Comparison of ENCODE assay signal across 8 mouse cellular contexts in the genomic region with DNA sequence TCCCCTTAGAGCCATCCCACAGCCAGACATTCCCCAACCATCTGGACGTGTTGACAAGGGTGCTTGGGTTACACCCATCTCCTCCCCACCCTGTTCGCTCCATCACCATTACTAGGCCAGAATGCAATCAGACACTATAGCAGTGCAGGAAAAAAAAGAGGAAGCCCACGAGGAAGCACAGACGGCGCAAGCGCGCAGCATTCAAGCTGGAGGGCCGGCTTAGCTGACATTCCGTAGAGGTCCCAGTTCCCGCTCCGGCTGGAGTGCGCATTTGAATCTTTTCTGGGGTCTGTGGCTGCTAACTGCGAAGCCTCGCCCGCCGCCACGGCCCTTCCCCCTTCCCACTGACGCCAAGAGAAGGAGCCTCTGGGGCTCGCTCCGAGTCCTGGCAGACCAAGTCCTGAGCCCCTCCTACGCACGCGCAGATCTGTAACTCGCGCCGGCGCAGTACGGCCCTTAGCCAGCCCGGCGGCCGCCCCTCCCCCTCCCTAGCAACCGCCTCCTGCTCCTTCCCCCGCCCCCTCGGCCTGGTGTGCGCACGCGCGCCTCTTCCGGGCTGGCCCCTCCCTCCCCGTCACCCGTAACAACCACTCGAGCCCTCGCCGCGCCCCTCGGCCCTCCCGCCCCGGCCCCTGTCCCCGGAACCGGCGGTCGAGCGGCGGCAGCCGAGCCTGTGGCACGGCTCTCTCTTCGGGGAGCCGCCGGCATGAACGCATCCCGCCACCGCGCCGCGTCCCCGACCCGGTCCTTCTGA. TPM values are rescaled to one million over a fixed set of nuclear protein-coding genes. Genes with fewer than 3 reads are reported as not detected.
A peak's percentile ranks its signal among the peaks of the same experiment; 100 is the strongest.
DNase-seq lines count a peak whose midpoint lies in the region; ATAC-seq and TF ChIP-seq lines count a peak whose summit lies in the region.

A gene (plus strand): TSS at position 577 of the 754 bp plus-strand sequence.

- TF ChIP-seq RAD21 in MEL (IDR thresholded peaks at IDR 0.05; ENCODE audit: low read depth, low read length) = no peak

- peak; percentile 68 to 96; a peak in 3 of 4 replicates for TF ChIP-seq POLR2A in MEL (IDR thresholded peaks at IDR 0.05; ENCODE audit: control insufficient read depth in 1 of 2, insufficient read depth in 1 of 2, low read depth in 1 of 2, low read length in 2 of 2, poor library complexity in 1 of 2)
- peak; percentile 81 for TF ChIP-seq POLR2A in cerebellum, adult 2 months (IDR thresholded peaks at IDR 0.05; ENCODE audit: borderline replicate concordance, insufficient read depth, low read length)

- H3K4me3 ChIP-seq in MEL (ENCODE audit: control insufficient read depth in 1 of 2, insufficient read depth in 1 of 2, low read depth in 2 of 2, low read length in 2 of 2) = peak within 1 kb of the TSS; percentile 85 to 91
- H3K4me3 ChIP-seq in cerebellum, adult 2 months (replicated peaks; ENCODE audit: insufficient read depth, low read depth, low read length) = peak within 1 kb of the TSS; percentile 87
- H3K4me3 ChIP-seq in lung, embryonic 16.5 days (ENCODE audit: low read length) = peak within 1 kb of the TSS; percentile 83

- peaks cover 18% of the 10 kb centered on the region for H3K79me2 ChIP-seq in MEL (ENCODE audit: control insufficient read depth, insufficient read depth, low read length, poor library complexity)

- TF ChIP-seq CTCF in MEL (IDR thresholded peaks at IDR 0.05 in 2 of 3, conservative IDR thresholded peaks at IDR 0.05 in 1 of 3; ENCODE audit: control insufficient read depth in 1 of 3, insufficient read depth in 1 of 3, low read depth in 2 of 3, low read length in 3 of 3, poor library complexity in 1 of 3, severe bottlenecking in 1 of 3) = no peak
- no peak for TF ChIP-seq CTCF in cerebellum, adult 2 months (IDR thresholded peaks at IDR 0.05; ENCODE audit: borderline replicate concordance, insufficient read depth, low read depth, low read length)

- ATAC-seq in hematopoietic stem cell, adult 5-6 weeks (replicated peaks in 1 of 2; ENCODE audit: insufficient read depth in 1 of 2, low FRiP score in 2 of 2, low TSS enrichment in 1 of 2, low read depth in 1 of 2, poor library complexity in 2 of 2, severe bottlenecking in 2 of 2) = peak; percentile 85
- ATAC-seq in lung, embryonic 16.5 days (ENCODE audit: low read depth) = peak; percentile 95

- H3K27ac ChIP-seq in MEL (ENCODE audit: control insufficient read depth, low read depth, low read length) = peak within 1 kb of the TSS; percentile 95
- H3K27ac ChIP-seq in cerebellum, adult 2 months (ENCODE audit: insufficient read depth, low read length) = peak within 1 kb of the TSS; percentile 92
- H3K27ac ChIP-seq in lung, embryonic 16.5 days (ENCODE audit: low read length) = peak within 1 kb of the TSS; percentile 95

- peaks cover 0 to 43% of the 10 kb centered on the region in 2 experiments; a peak in 3 of 4 replicates for H3K36me3 ChIP-seq in MEL (ENCODE audit: control insufficient read depth in 1 of 2, insufficient read depth in 2 of 2, low read length in 2 of 2)
- no peaks in the 10 kb centered on the region for H3K36me3 ChIP-seq in lung, embryonic 16.5 days (ENCODE audit: control insufficient read depth, insufficient read depth, low read length)

- peak within 1 kb of the TSS; percentile 74 for H3K4me2 ChIP-seq in lung, embryonic 16.5 days (ENCODE audit: low read depth, low read length)

- peak; percentile 99 for DNase-seq in MEL (ENCODE audit: low read depth, low spot score)
- peak; percentile 99 for DNase-seq in cerebellum, adult 2 months
- peak; percentile 96 for DNase-seq in forelimb bud, embryonic 11.5 days (ENCODE audit: low read depth, low spot score)
- peak; percentile 95 for DNase-seq in layer of hippocampus, adult 9-10 months (ENCODE audit: low spot score)
- DNase-seq in ovary, postnatal 10 days (ENCODE audit: low spot score) = peak; percentile 99
- peak; percentile 97 to 100 for DNase-seq in thymus, postnatal 10 days (ENCODE audit: low spot score in 2 of 2)

- under 1% methylated on average over 66 of the region's 67 CpGs for WGBS in cerebellum, adult 2 months
- WGBS in lung, embryonic 16.5 days = 0% methylated on average over 41 of the region's 67 CpGs

- peak in 1 of 2 experiments; percentile 80 for TF ChIP-seq EP300 in MEL (IDR thresholded peaks at IDR 0.05; ENCODE audit: low read depth in 1 of 2, low read length in 2 of 2)

- peak within 1 kb of the TSS; percentile 97 for H3K9ac ChIP-seq in MEL (ENCODE audit: control insufficient read depth, low read depth, low read length, poor library complexity, severe bottlenecking)
- peak within 1 kb of the TSS; percentile 92 for H3K9ac ChIP-seq in lung, embryonic 16.5 days (ENCODE audit: low read length)

- no peaks in the 10 kb centered on the region for H3K27me3 ChIP-seq in MEL (ENCODE audit: control insufficient read depth in 1 of 2, insufficient read depth in 2 of 2, low read length in 2 of 2)
- H3K27me3 ChIP-seq in cerebellum, adult 2 months (ENCODE audit: control insufficient read depth, insufficient read depth, low read length) = no peaks in the 10 kb centered on the region
- no peaks in the 10 kb centered on the region for H3K27me3 ChIP-seq in lung, embryonic 16.5 days (ENCODE audit: control insufficient read depth, insufficient read depth, low read depth, low read length)

- peaks cover 19 to 40% of the 10 kb centered on the region in 2 experiments for H3K4me1 ChIP-seq in MEL (ENCODE audit: control insufficient read depth in 1 of 2, insufficient read depth in 2 of 2, low read length in 2 of 2)
- peaks cover 14% of the 10 kb centered on the region for H3K4me1 ChIP-seq in cerebellum, adult 2 months (ENCODE audit: control insufficient read depth, insufficient read depth, low read length)
- peaks cover 42% of the 10 kb centered on the region for H3K4me1 ChIP-seq in lung, embryonic 16.5 days (replicated peaks; ENCODE audit: control insufficient read depth, insufficient read depth, low read length)

- H3K9me3 ChIP-seq in MEL (replicated peaks; ENCODE audit: insufficient read depth, low read length) = no peaks in the 10 kb centered on the region
- 0 out of 2 replicates have a peak, but pooled peaks cover 3% of the 10 kb centered on the region for H3K9me3 ChIP-seq in lung, embryonic 16.5 days (ENCODE audit: control insufficient read depth, low read length)

TF ChIP-seq in MEL, 35 proteins besides CTCF, POLR2A, EP300 and RAD21 (continues in another document):
- TF ChIP-seq MYB (IDR thresholded peaks at IDR 0.05; ENCODE audit: low read depth, low read length) (0 out of 2 replicates have a peak, but pooled peaks have one; percentile 37), GABPA (IDR thresholded peaks at IDR 0.05; ENCODE audit: low read depth, low read length) (peak; percentile 78; the same call in 1 of the 2 replicates), CHD2 (IDR thresholded peaks at IDR 0.05; ENCODE audit: low read length) (peak; percentile 61; the same call in 1 of the 2 replicates), UBTF (IDR thresholded peaks at IDR 0.05; ENCODE audit: borderline replicate concordance, insufficient read depth, low read depth, low read length) (peak; percentile 74; the same call in 1 of the 2 replicates), ETS1 (IDR thresholded peaks at IDR 0.05; ENCODE audit: low read depth, low read length) (peak; percentile 85), POLR2AphosphoS2 (IDR thresholded peaks at IDR 0.05; ENCODE audit: low read length) (peak; percentile 96), MAFK (IDR thresholded peaks at IDR 0.05; ENCODE audit: borderline replicate concordance, low read depth, low read length) (no peak), JUND (IDR thresholded peaks at IDR 0.05; ENCODE audit: low read depth, low read length) (no peak), ZKSCAN1 (IDR thresholded peaks at IDR 0.05; ENCODE audit: low read depth, low read length) (no peak), TAL1 (IDR thresholded peaks at IDR 0.05; ENCODE audit: low read length) (peak; percentile 91), MAZ (IDR thresholded peaks at IDR 0.05; ENCODE audit: low read depth, low read length) (peak; percentile 62), RCOR1 (IDR thresholded peaks at IDR 0.05; ENCODE audit: low read depth, low read length) (peak; percentile 78), BHLHE40 (IDR thresholded peaks at IDR 0.05; ENCODE audit: borderline replicate concordance, low read depth, low read length) (peak; percentile 74), TBP (IDR thresholded peaks at IDR 0.05; ENCODE audit: low read depth, low read length) (peak; percentile 83), E2F4 (IDR thresholded peaks at IDR 0.05; ENCODE audit: borderline replicate concordance, low read depth, low read length) (no peak; the same call in 1 of the 2 replicates), CHD1 (IDR thresholded peaks at IDR 0.05; ENCODE audit: low read depth, low read length) (no peak; the same call in 1 of the 2 replicates), SIN3A (IDR thresholded peaks at IDR 0.05; ENCODE audit: low read length) (peak; percentile 95), NELFE (IDR thresholded peaks at IDR 0.05; ENCODE audit: low read depth, low read length) (peak; percentile 95), HCFC1 (IDR thresholded peaks at IDR 0.05; ENCODE audit: low read depth, low read length) (peak; percentile 82), KAT2A (conservative IDR thresholded peaks at IDR 0.05; ENCODE audit: low read depth, low read length) (no peak; the same call in 1 of the 2 replicates), USF2 (IDR thresholded peaks at IDR 0.05; ENCODE audit: borderline replicate concordance in 1 of 2, insufficient read depth in 1 of 2, low read depth in 1 of 2, low read length in 2 of 2) (no peak), POLR2AphosphoS5 (IDR thresholded peaks at IDR 0.05; ENCODE audit: borderline replicate concordance, low read depth, low read length) (no peak), GATA1 (IDR thresholded peaks at IDR 0.05; ENCODE audit: low read depth, low read length) (peak; percentile 34; the same call in 1 of the 2 replicates), TCF12 (IDR thresholded peaks at IDR 0.05; ENCODE audit: low read depth, low read length) (peak; percentile 87), USF1 (IDR thresholded peaks at IDR 0.05; ENCODE audit: low read depth, low read length) (0 out of 2 replicates have a peak, but pooled peaks have one; percentile 20), MXI1 (IDR thresholded peaks at IDR 0.05; ENCODE audit: low read depth, low read length) (peak; percentile 84), NRF1 (IDR thresholded peaks at IDR 0.05; ENCODE audit: insufficient read depth, low read depth, low read length, poor library complexity, severe bottlenecking) (peak; percentile 83), MAX (IDR thresholded peaks at IDR 0.05; ENCODE audit: low read length) (peak; percentile 84)

RNA-seq across cellular contexts. Expression of the gene that starts here (rescaled TPM):
- total RNA-seq in MEL (2012; rRNA removed) = 42.0 and 44.6 TPM in 2 replicates
- 10 to 100 TPM in 1 of 2 experiments, not detected in 1; 55.9 TPM for polyA plus RNA-seq in MEL (2012; ENCODE audit: insufficient read depth in 1 of 2, insufficient read length in 2 of 2, low read depth in 1 of 2, low replicate concordance in 2 of 2, missing spikeins in 1 of 2)
- polyA plus RNA-seq in cerebellum, adult 2 months (2012; rRNA removed) = 124 and 137 TPM in 2 replicates
- total RNA-seq in hematopoietic stem cell, adult 5-6 weeks (2017) = 15.1 and 16.7 TPM in 2 replicates
- 74.5 and 76.5 TPM in 2 replicates for polyA plus RNA-seq in lung, embryonic 16.5 days (2015; fragmentation: Nextera tagmentation; extraction: Ambion mirVana)

Comparison
In these comparisons a context has a peak if more than half of its experiments do, and no peak if none do; other contexts are left out.
1. Peak in every context shown above with its lines: DNase-seq, ATAC-seq, H3K4me3 ChIP-seq and H3K27ac ChIP-seq.